Mouse (Mus musculus) induced T-regulatory cell, adult 2 months (primary cell): ENCODE data around the gene Gzmm.

Experiments used
- DNase-seq: peaks from one replicate; pipeline ENCODE4 v3.0.0-alpha.2; 2012; ENCODE audit warnings: low read depth

Gene Gzmm

DNA sequence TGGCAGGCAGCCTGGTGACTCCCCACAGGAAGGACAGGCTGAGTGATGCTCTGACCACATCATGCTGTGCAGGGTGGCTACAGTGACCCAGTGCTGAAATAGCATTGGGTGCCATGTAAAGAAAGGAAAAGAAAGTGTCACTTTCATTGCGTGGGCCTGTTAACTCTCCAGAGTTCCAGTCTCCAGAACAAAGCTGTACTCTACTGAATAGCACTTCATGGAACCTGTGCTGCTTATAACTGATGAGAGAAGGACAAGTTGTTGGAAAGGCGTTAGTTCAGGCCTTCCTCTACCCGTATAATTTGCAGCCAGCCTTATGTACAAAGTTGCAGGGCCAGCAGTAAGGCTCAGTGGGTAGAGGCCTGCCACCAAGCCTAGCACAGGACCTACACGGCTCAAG is at the start of gene Gzmm:
TSS of gene Gzmm (plus strand) at position 301 of the 400 bp plus-strand sequence.
- no peak for DNase-seq

DNA sequence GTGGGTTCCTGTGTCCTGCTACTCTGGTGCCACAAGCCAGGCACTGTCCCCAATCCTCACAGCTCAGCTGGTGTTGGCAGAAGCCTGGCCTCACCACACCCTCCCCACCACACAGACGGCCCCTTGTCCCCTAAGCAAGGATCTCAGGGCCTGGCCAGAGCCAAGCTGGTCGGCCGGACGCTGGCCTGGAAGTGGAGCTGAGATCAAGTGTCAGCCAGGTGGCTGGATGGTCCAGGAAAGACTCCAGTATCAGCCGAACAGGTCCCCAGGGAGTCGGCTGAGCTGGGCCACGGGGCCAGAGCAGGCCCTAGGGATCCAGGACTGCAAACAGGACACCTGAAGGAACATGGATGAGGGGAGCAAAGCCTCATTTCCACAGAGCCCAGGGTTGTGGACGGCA is 43.1 kb upstream of the Gzmm start, which contains the start of gene Odf3l2:
TSS of gene Odf3l2 (minus strand) at position 28 of the 400 bp plus-strand sequence.
- no peak for DNase-seq

DNA sequence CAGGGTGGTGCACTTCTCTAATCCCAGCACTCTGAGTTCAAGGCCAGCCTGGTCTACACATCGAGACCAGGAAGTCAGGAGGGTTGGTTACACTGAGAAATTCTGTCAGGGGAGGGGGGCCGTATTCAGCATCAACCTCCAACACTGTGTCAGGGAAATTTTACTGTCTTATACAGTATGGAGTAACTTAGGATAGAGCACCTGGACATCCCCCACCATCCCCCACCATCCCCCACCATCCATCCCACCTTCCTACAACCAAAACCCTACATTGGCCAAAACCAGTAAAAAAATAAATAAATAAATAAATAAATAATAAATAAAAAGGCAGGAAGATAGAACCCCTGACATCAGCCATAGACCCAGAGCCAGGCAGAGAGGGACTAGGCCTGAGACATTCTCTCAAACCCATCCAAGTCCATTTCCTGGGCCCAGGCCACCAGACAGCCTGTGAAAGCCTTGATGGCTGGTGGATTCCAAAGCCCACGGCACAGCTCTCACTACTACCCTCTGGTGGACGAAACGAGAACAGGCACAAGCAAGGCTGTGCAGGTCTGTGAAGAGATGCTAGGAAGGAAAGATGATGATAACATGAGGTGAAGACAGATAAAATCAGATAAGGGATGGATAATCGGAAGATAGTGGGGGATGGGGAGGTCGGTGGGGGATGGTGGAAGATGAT is 39.6 kb upstream of the Gzmm start:
- DNase-seq = peak; percentile 86

DNA sequence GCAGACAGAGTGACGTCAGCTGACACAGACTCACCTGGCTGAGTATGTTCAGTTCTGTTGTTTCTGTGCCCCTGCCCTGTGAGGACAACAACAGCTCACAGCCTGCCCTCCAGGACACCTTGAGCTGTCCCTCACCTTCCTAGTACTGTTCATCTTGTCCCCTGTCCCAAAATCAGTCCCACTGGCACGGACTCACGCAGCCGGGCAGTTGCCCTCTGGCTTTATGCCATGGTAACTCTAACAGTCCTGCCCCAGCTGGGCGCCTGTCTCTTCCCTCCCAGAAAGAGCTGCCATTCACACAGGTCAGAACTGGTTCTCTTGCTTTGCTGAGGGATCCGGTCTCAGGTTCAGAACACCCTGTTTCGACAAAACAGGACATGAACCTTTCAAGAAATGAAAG is 36.0 kb upstream of the Gzmm start:
- DNase-seq = no peak

DNA sequence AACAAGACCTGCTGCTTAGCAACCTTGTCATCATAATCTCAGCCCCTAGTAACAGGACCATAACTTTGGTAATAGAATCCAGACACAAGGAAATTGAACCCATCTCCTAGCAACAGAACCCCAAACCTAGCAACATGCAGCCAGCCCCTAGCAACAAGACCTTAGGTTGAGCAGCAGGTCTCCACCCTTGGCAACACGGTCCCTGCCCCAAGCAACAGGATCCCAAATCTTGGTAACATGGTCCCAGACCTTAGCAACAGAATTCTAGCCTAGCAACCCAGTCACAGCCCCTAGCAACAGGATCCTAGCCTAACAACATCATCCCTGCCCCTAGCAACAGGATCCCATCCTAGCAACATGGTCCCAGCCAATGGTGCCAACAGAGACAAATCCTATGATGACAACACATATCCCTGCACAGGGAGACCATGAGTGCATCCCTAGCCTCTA is 33.8 kb upstream of the Gzmm start:
- DNase-seq = no peak

DNA sequence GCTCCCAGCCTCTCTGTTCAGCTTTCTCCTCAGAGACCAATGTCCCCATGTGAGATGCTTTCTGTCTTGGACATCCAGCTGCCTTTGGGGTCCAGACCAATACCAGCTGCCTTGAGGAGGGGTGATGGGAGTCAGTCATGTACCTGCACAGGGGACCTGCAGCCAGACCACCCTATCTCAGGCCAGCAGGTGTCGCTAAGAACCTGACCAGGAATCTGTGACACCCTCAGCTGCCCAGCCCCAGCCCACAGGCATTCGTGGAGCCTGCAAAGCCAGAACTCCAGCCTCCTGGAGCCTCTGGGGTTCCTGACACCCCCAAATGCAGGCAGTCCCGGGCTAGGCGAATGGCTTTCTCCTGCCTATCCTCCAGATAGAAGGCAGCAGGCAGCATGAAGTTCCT is 30.0 kb upstream of the Gzmm start:
- DNase-seq = peak; percentile 43

DNA sequence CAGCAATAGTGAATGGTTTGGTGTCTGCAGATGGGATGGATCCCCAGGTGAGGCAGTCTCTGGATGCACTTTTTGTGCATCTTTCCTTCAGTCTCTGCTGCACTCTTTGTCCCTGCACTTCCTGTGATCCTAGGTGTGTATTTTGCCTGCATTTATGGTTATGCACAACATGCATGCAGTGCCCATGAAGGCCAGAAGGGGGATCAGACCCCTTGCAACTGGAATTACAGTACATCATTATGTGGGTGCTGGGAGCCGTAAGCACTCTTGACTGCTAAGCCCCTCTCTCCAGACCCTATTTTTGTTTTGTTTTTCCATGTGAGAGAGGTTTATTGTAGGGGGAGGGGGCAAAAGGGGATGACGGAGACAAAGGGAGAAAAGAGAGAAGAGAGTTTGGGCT is 28.5 kb upstream of the Gzmm start:
- DNase-seq = peak; percentile 50

DNA sequence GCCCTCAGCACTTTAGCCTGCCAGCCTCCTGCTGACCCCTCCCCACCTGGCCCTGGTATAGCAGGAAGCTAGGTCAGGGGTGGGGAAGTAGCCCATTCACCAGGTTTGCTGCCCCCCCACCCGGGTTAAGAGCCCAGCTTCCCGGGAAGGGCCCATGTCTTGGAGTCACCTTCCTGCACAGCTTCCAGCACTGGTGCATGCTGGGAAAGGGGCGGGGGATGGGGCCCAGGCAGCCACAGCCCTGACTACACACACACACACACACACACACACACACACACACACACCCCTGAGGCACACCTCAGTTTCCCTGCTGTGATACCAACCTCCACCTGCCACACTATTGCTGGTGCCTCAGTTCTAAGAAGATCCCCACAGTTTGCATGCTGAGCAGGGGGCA is 27.0 kb upstream of the Gzmm start:
- no peak for DNase-seq

DNA sequence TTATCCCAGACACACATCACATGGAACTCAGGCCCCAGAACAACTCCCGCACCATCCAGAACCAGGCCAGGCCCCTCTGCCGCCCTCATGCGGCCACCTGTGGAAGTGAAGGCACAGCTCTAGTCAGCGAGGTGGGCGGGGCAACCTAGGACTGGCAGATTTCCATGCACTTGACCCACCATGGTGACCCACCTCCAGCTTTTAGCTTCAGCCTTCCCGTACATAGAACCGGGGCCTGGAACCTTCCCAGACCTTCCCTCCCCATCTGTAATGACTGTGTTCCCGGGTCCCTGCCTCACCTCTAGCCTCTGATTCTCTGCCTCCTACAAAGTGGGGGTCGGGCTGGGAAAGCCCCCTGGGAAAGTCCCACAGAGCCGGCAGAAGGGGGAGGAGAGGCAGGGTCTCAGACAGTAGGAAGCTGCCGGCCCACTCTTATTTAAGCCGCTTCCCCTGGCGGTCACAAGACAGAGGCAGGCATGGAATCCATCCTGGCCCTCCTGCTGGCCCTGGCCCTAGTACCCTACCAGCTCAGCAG is 24.6 kb upstream of the Gzmm start, which contains the start of gene Madcam1:
TSS of gene Madcam1 (plus strand) at position 429 of the 535 bp plus-strand sequence.
- peak; percentile 86 for DNase-seq

DNA sequence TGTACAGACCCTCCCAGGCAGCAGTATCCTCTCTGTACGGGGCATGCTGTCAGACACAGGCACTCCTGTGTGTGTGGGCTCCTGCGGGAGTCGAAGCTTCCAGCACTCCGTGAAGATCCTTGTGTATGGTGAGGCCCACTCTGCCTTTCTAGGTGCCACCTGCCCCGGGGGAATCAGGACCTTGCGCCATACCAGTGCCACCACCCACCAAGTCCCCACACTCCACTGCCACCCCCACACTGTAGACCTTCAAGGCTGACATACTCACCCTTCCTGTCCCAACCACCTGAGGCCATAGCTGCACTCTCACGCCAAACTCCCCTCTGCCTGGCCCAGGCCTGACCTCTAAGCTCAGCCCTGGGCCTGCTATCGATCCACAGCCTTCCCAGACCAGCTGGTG is 23.8 kb upstream of the Gzmm start:
- no peak for DNase-seq

DNA sequence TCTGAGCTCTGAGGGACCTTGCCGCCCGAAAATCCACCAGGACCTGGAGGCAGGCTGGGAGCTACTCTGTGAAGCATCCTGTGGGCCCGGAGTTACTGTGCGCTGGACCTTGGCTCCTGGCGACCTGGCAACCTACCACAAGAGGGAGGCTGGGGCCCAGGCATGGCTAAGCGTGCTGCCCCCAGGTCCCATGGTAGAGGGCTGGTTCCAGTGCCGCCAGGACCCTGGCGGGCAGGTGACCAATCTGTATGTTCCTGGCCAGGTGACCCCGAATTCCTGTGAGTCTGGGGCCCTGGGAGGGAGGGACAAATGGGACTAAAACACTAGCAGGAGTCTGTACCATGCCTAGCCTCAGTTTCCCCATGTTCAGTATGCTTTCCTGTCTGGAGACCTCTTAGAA is 22.3 kb upstream of the Gzmm start:
- no peak for DNase-seq

DNA sequence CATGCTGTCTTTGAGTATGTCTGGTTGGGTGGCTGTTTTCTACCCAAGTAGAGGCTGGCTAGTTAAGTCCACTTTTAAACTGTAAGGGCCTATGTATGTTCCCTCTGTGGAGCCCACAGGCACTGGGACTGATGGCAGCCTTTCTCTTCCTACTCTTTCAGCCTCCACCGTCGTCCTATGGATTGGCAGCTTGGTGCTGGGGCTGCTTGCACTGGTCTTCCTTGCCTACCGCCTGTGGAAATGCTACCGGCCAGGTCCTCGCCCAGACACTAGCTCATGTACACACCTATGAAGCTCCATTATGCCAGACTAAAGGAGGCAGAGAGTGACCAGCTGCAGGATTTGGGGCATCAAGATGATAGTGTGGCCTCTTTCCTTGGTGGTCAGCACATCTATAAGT is 20.7 kb upstream of the Gzmm start:
- DNase-seq = no peak

DNA sequence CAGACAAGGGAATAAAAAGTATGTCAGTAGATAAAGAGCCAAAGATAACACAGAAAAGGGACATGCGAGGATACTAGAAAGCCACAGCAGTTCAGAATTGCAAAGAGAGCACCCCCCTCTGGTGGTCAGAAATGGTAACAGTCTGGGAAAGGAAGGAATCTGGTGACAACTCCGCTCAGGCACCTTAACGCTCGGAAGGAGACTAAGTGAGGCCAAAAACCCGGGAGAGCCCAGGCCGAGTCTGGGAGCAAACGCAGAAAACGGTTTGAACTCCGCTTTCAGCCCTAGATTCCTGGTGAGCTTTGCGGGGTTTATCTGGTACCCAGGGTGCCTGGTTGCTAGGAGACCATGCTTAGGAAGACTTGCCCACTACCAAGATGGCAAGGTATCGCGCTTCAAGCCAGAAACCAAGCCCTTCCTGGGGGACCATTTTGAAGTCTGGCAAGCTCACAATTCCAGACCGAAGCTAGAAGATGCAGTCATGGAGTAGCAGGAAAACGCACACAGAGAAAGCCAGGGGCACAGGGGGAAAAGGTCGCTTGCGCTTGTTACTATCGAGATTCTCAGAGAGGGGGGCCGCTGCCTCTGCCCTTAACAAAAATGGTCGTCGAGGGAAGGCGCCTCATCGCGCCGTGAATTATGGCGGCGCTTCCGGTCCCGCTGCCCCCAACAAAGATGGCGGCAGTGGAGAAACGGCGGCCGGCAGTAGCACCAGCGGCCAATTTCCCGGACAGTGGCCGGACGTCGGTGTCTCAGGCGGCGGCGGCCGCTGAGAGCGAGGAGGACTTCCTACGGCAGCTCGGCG is 19.8 kb upstream of the Gzmm start, which contains the start of gene Tpgs1:
TSS of gene Tpgs1 (plus strand) at position 599 of the 805 bp plus-strand sequence.
- DNase-seq = peak; percentile 97

DNA sequence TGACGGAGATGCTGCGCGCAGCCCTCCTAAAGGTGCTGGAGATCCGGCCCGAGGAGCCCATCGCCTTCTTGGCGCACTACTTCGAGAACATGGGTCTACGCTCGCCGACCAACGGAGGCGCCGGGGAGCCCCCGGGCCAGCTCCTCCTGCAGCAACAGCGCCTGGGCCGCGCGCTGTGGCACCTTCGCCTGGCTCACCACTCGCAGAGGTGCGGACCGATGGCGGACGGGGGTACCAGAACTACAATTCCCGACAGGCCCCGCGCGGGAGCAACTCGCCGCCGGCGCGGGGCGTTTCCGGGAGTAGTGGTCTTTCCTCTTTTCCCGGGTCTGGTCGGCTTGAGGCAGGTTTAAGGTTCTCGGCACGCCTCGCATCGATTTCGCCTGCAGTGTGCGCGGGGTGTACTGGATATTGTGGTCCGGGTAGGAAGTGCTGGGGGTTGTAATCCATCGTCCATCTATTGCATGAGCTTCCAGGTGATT is 19.2 kb upstream of the Gzmm start:
- peak; percentile 85 for DNase-seq

DNA sequence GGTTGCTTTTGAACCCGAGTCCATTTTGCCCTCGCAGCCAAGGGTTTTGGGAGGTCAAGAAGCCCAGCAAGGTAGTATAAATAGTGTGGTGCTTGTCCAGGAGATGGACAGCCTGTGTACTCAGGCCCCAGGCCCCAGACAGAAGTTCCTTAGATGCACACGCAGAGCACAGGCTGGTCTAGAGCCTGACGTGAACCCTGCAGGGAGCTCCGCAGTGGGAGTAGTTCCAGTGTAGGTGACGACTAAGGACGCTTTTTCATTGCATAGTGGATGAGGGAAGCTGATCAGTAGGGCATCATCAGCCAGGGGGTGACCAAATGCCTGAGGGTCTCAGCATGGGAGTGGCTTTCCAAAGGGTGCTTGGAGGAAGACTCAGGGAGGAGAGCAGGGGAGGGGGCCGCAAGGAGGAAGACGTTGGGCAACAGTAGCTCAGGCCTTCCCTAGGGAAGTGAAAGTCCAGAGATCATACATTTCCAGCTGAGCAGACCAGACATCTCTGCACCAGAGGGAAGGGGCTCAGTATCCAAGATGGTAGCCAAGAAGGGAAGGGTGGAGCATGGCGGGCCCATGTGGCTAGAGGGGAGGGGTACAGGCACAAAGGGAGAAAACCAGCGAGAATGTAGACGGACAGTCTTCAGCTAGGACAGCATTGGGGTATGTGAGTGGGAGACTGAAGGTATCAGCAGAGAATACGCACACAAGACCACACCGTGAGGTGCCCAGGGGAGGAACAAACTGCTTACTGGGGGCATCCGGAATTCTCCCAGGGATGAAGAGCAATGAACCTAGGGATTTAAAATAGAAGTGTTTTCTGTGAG is 18.5 kb upstream of the Gzmm start:
- no peak for DNase-seq

DNA sequence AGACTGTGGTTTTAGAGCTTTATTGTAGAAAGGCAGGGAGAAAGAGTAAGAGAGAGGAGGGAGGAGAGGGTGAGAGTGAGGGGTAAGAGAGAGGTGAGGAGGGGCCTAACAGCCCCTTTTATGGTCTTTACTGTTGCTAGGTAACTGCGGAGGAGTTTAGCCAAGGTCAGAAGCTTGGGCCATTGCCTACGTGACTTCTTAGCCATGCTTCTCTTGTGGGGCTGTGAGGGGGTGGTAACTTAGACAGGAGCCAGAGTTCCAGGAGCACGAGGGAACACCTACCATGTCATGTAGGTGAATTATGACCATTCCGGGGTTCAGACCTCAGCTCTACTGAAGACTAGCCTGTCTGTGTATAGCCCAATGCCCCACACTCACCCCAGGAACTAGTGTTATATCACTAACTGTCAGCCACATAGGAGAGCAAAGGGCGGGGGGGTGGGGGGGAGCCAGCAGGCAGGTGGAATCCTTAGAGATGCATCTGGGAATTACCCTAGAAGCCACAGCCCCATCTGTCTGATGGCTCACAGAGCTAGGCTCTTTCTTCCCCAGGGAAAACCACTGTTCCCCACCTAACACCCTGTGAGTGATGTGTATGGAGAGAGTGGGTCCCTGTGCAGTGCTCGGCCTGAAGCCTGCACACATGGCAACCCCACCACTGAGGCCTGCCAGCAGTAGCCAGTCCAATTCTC is 17.3 kb upstream of the Gzmm start:
- no peak for DNase-seq

DNA sequence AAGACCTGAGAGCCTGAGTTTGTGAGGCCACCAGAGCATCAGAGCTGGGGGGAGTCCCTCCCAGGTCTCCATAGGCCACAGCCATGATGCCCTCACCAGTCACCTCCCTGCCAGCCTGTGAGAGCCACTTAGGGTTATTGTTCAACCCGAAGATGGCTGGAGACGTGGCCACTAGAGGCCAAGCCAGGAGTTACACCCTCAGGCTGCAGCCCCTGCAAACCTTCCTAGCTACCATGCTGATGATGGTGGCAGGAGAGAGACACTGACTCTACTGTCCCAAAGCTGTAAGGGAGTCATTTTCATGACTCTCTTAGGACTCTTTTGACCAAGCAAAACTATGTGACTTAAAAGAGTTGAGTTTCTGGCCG is 16.7 kb upstream of the Gzmm start:
- peak; percentile 19 for DNase-seq

DNA sequence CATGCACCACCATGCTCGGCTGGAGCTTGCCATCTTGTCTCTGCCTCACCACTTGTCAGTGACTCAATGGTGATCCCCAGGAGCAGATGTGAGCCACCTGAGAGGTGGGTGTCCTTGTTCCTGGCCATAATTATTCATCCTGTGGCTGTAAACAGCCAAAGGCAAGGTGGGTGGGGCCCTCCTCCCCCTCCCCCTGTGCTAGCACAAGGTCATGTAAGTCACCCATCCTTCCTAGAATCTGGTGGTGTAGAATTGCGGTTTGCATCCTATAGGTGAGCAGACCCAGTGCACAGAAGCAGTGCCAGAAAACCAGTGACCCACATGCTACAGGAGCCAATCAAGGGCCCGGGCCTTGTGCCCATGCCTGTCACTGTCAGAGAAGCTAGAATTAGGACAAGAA is 15.8 kb upstream of the Gzmm start:
- no peak for DNase-seq

DNA sequence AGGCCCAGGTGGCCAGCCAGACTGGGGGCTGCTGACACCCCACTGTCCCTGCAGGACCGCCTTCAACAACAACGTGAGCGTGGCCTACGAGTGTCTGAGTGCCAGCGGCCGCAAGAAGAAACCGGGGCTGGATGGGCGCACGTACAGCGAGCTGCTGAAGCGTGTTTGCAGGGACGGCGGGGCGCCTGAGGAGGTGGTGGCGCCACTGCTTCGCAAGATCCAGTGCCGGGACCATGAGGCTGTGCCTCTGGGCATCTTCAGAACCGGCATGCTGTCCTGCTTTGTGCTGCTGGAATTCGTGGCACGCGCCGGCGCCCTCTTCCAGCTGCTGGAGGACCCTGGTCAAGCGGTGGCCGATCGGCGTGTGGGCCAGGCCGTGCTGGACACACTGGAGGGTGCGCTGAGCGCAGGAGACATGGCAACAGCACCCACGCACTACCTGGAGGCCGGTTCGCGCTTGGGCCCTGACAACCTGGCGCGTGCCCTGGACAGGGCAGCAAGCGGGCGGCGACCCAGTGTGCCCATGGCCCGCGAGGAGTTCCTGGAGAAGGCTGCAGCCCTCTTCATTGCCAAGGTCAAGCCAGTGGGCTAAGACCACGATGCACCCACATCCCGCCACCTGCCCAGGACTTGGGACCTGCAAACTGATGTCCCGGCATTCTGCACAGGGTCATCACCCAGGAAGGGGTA is 13.3 kb upstream of the Gzmm start:
- DNase-seq = no peak

DNA sequence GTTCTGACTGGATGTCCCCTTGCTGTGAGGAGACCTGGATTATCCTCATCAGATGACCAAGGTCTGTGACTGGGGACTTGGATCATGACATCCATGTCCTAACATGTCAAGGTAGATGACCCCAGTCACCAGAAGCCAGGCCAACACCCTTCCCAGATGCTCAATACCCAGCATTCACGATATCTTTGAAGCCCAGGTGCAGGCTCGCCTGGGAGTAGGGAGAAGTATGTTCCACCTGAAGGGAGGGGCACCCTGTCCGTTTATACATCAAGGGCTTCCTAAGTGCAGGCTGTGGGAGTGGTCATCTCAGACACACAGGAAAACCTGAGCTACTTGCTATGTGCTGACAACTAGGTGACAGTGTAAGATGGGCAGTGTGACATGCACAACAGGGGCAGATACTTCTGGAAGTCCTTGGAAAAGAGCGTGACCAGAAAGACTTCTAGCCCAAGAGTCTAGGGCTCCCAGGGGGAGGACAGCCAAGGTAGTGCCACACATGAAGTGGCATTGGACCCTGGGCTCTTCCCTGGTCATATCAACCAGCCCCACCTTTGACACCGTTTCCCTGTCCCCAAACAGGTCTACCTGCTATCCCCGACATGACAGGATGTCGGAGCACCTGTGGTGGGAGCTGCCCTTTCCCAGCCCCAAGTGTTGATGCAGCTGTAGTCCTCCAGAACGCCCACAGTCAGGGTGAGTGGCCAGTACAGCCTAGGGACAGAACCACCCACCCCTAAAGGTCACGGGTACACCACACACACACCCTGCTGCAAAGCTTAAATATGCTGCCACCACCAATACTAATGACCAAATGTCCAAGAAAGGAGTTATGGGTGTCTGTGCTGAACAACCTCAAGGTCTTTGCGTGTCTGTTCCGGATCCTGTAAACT is 8.0 kb upstream of the Gzmm start:
- peak; percentile 33 for DNase-seq
